Mouse (Mus musculus): ENCODE results near the gene Smg1.
A peak's percentile ranks its signal among the peaks of the same experiment; 100 is the strongest.

Gene Smg1

GRCm38 (mm10) chr7:118104458-118105052, 138.9 kb downstream of the Smg1 start:
- DNase-seq (ENCODE audit: low spot score in 2 of 2), result no peak

- DNase-seq (ENCODE audit: low spot score in 2 of 2), result no peak
These were observed 139.7 kb downstream of the Smg1 start for GRCm38 (mm10) chr7:118103462-118104379.

- no peak for DNase-seq (ENCODE audit: low spot score in 2 of 2)
These were observed 140.6 kb downstream of the Smg1 start for GRCm38 (mm10) chr7:118102678-118103461.

GRCm38 (mm10) chr7:118102231-118102630, 141.2 kb downstream of the Smg1 start:
- peak; percentile 65 to 66 for DNase-seq (ENCODE audit: low spot score in 2 of 2)

DNA sequence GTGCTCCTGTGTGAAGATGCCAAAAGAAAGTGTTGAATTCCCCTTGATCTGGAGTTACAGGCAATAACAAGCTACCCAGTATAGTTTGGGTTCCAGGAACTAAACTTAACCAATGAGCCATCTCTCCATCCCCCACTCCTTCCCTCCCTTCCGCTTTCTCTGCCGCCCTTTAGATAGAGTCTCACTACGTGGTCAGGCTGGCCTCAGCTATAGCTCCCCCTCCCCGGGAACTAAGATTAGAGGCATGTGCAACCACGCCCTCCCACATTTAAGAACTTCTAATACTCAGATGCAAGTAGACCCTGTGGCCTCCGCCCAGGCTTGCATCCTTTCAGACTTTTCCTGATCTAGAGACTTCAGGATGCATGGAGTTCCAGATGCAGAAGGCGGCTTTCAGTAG, 145.9 kb downstream of the Smg1 start:
- DNase-seq (ENCODE audit: low spot score in 2 of 2), result no peak

Data from right cerebral cortex, postnatal 10 days (tissue).